Mouse (Mus musculus) stomach, postnatal 0 days (tissue): ENCODE data around the gene Nodal.

Experiments
- CTCF ChIP-seq: IDR thresholded peaks from 2 replicates; pipeline ENCODE4 v1.5.1; 2016; ENCODE audit warnings: antibody characterized with exemption, low read depth, mild to moderate bottlenecking, moderate library complexity
- EP300 ChIP-seq: optimal IDR thresholded peaks from 2 replicates; pipeline ENCODE3; 2016; ENCODE audit warnings: antibody characterized with exemption

- TF ChIP-seq EP300 (no peak), CTCF (no peak)
These were observed 4.7 kb upstream of the Nodal start for GRCm38 (mm10) chr10:61412910-61413625.
